Mouse (Mus musculus) layer of hippocampus, adult 8-10 months (tissue): ENCODE data around the gene Nelfa. TPM values are rescaled to one million over a fixed set of nuclear protein-coding genes. Genes with fewer than 3 reads are reported as not detected.
A peak's percentile ranks its signal among the peaks of the same experiment; 100 is the strongest.
"Not testable (repeated sequence)": the region's sequence is repeated elsewhere in the genome, so short reads cannot be mapped to it uniquely, and the experiment has no call there.

Experiments
- DNase-seq, 2 experiments: peaks; one replicate each; pipeline ENCODE4 v3.0.0; 2022; ENCODE audit warnings: low spot score in 2 of 2
- total RNA-seq, 4 experiments: library from RNA; stranded (reverse); gene quantifications; 2 replicates each; pipeline ENCODE4 v1.2.4; 2022

The Nelfa gene
- total RNA-seq, 4 experiments from 2014 or later, result 19.3 to 22.6 (median 20.8) TPM

DNA sequence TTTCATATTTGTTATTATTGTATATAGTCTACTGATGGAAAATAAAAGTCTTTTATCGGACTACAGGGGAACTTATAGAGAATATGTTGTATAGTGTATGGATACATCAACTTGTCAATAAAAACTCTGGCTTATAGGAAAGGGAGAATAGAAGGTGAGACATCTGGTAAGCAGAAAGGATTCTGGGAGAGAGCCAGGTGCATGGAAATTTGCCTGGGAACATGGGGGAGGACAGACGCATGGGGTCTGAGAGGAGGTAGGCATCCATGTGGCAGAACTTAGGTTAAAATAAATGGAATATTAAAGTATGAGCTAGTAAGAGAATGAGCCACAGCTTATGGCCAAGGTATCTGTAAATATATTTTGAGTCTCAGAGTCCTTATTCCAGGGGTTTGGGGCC lies 16.2 kb downstream of the Nelfa start:
- no peak for DNase-seq

DNA sequence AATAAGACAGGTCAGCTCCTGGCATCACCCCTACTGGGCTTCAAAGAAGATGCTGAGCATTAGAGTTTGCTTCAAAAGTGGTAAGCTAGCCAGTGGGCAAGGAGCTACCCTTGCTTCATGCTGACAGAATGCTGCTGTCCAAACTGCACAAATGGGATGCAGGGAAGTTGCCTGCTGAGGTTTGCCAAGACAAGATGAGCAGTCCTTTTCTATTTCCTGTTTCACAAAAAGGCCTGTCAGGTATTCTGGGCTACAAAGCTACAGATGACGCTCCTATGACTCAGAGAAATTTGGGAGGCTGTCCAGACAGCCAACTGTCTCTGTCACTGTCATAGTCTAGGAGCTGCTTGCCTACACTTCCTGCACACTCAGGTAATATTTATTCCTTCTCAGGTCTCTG lies 16.7 kb downstream of the Nelfa start:
- peak in 1 of 2 experiments; percentile 23 for DNase-seq

DNA sequence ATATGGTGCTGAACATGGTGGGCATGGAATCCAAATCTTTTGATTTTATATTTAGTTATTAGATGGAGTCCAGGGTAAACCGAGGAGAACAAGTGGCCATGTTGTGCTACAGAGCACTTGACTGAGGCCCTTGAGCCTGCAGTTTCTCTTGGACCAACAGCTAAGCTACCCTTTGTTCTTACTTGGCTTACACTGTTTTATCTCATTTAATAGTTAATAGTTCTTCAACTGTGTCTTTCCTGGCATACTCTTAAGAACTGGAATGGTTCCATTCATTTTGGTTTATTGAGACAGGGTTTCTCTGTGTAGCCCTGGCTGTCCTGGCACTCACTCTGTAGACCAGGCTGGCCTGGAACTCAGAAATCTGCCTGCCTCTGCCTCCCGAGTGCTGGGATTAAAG lies 19.6 kb downstream of the Nelfa start:
- not testable (repeated sequence) for DNase-seq

DNA sequence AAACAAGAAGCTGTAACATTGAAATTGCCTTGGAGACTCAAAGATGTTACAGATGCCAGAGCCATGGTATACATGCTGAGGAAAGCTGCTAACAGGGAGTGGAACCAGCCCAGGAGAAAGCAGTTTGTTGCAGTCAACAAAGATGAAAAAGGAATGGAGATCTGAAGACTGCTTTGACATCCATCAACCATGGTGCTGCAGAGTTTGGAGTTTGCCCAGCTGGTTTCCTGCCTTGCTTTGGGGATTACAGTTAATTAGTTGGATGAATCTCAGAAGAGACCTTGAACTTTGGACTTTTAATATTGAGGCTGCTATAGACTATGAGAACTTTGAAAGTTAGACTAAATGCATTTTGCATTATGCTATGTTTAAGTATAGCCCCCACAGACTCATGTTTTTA lies 21.2 kb downstream of the Nelfa start:
- peak in 1 of 2 experiments; percentile 0 for DNase-seq

DNA sequence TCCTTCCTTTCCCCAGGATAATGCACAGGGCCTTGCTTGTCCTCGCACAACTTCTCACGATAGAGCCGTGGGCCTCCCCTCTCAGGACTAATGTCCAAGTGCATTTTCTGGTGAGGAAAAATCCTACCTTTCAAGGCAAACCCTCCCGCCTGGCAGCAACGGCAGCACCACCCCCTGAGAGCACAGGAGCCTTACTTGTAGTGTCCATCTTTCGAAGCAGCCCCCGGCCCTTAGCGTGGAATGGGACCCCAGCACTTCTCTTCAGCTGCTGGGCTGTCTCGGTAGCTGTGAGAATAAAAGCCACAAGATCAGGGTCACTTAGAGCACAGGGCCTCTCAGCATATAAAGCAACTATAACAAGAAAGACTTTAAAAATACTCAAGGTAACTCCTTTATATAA lies 33.0 kb downstream of the Nelfa start:
- DNase-seq, result no peak

DNA sequence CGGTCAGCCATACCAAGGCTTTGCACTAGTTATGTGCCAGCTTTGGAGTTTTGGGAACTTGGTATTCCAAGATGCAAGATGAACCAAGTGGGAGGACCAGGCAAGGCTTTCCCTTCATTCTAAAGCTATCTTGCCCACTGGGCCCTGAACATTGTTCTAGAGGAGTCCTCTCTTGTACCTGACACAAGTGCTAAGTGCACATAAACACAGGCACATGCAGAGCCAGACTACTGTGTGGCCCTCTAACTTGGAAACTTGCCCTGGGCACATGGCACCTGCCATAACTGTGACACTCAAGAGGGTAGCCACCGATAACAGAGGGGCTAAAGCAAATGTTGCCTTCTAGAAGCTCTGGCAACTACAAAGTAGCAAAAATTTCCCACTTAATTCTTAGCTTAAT lies 33.5 kb downstream of the Nelfa start:
- DNase-seq, result no peak

DNA sequence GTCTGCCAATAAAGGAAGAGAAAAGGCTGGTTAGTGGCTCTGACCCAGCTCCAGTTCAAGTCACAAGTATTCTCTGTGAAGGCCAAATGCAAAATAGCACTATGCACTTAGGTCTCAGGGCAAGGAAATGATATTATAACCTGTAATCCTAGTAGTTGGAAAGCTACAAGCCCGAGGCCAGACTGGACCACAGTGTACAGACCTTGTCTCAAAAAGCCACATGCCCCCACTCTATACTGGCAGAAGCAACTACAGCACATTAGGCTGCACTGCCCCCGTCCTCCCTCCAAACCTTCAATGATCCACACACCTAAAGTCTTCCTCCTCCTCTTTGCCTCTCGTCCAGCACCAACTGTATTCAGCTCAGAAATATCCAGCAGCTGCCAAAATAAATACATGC lies 34.9 kb downstream of the Nelfa start:
- DNase-seq, result no peak

DNA sequence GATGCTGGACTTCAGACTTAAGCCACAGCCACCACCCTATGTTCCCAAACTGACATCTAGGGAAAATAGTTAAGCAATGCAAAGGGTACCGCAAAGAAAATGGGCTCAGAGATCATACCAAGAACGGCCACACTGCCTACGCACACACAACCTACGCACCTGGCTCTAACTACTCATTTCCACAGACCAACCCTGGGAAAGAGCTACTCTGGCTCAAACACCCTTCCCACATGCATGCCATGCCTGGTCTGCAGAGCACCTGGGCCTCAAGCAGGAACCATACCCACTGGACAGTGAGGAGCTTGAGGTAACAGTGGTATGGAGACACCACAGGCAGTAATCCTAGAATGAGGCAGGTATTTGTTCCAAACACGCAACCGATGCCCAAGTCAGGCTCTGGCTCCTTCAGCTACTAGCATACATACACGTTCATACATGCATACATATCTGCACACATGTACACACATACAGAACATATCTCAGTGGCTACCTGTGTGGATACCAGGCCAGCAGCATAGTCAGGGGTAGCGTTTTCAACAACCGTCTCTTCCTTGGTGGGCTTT lies 35.4 kb downstream of the Nelfa start:
- DNase-seq, result no peak

DNA sequence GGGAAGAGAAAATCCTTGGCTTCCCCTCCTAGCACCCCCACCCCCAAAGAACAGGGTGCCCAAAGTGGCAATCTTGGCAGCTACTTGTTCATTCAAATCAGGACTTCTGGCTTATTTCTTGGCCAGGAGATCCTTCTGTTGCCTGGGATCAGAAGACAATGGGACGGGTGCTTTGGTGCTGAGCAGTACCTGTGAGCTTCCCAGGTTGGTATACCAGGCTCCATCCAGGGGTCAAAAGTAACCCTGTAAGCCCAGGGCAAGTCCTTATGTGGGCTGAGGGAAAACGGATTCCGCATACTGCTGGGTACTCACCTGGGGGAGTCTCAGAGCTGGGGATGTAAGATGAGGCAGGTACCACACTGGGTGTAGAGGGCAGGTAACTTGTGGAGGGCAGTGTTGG lies 36.1 kb downstream of the Nelfa start:
- no peak for DNase-seq

DNA sequence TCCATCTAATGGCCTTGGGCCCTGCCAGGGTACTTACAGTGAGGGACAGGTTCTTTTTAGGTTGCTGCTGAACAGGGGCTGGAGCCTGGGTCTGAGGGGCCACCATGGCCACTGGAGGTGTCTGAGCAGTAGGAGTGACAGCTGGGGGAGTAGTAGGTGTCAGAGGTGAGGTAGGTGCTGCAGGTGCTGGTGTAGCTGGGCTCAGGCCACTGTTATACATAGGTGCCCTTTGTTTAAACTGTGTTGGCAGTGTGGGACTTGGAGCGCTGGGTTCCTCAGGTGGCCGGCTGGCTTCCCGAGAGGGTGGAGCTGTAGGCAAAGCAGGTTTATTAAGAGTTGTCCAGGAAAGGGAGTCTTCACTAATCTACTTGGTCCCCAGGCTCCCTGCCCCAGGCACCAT lies 37.0 kb downstream of the Nelfa start:
- DNase-seq, result no peak

DNA sequence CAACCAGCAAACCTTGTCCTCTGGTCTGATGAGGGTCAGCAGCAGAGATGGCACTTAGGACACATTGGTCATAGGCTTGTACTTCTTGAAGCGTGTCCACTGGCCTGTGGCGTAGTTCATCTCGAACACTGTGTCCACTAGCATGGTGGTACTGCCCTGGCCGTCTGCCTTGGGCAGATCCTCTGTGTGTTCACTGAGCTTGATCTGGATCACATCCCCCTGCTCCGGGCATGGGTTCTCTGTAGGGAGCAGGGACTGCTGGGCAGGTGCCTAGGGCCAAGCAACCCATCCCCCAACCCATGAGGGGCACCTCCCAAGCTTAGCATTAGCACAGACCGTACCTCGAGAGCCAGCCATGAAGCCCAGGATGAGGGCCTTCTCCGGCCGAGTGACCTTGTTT lies 37.5 kb downstream of the Nelfa start:
- DNase-seq, result no peak

DNA sequence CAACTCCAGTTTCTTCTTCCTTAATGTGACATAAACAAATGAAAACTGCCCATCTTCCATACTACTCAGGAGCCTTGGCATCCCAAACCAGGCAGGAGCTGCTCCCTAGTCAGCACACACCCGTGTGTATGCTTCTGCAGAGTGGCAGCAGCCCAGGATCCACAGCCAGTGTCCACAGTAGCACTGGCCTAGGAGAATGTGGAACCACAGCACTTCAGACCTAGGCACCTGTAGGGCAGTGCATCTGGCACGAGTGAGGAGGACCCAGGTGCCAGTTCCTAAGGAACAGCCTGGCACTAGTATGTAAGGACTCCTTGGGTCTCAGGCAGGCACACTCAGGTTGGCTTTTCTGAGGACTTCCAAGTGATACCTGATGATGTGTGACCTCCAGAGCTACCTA lies 39.1 kb downstream of the Nelfa start:
- no peak for DNase-seq

DNA sequence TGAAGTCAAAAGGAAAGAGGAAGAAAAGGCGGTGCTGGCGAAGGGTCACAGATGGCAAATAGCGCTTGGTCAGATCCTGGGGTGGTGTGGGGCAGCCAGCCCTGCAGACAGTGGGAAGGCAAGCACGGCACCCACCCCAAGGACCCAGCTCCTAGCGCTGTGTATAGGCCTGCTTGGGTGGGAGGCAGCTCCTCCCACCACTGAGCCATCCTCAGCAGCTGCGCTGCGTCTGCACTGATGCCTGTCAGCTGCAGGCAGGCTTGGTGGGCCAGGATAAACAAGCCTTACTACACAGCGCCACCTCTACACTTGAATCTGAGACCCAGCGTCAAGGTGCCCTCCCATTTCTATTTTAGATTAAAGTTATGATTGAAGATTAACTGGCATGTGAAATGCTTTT lies 41.1 kb downstream of the Nelfa start:
- DNase-seq, result no peak

DNA sequence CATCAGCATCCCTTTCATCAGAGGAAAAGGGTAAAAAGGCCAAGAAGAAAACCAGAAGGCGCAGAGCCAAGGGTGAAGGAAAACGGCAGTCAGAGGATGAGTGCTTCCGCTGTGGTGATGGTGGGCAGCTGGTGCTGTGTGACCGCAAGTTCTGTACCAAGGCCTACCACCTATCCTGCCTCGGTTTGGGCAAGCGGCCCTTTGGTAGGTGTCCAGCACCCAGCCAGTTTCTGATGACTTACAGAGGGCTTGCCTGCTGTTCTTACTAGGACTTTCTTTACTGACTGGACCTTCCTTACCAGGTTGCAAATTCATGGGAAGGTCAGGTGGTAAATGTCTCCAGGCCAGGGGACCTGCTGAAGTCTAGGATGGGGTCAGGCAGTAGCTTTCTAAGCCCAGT lies 42.8 kb downstream of the Nelfa start:
- DNase-seq, result no peak

DNA sequence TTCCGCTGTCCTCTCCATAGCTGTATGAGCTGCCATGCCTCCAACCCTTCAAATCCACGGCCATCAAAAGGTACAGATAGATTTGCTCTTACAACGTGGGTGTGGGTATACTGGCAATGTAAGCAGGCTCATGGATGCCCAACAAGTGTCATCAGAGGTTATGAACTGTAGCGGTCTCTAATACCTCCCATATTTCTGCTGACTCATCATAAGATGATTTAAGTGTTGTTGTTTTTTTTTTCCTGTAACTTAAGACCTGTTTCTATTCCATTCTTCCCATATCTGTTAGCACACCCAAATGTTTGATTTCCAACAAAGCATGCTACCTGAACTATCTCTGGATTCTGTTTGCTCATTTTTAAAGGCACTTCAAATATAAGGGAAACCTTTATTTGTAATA lies 55.1 kb downstream of the Nelfa start:
- no peak for DNase-seq

DNA sequence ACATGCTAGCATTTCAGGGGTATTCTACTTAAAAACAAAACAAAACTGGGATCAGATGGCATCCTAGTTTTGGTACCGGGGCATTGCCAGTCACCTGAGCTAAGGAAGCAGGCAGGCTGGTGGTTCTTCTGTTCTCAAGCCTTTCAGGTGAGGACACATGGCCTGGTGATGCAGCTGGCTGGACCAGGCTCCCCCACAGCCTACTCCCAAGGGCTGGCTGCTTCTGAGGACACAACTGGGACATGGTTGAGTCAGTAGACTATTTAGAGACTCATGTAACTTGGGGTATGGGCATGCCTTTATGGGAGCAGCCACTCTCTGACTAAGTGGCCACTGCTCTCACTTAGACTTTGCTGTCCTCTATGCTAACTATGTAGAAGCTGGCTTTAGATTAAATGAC lies 60.7 kb downstream of the Nelfa start:
- DNase-seq, result no peak

DNA sequence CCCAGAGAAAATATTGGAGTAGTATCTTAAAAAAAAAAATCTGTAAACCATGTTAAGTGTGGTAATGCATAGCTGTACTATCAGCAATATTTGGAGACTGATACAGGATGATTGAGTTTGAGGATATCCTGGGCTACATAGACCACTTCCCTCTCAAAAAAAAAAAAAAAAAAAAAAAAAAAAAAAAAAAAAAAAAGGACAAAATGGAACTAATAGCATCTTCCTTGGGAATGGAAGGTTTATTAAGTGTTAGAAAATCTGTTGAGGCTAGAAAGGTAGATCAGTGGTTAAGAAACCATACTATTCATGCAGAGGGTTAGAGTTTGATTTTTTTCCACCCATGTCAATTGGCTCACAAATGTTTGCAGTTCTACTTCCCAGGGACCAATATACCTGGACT lies 78.5 kb downstream of the Nelfa start:
- DNase-seq, result no peak

DNA sequence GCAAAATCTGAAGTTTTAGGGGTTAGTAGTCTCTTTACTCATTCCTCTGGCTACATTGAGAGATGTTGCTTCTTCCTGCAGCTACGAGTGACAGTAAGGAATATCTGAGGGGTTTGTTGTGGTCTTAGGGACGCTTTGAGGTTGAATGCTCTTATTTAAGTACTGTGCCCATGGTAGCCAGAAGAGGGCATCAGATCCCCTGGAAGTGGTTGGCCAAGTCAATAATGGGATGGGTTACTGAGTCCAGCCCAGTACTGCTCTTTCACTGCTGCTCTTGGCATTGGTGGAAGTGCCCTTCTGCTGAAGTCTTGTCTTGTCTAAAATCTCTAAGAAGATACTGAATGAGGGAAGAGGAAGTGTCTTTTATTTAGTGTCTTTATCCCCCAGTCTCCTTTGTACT lies 82.2 kb downstream of the Nelfa start:
- DNase-seq, result no peak

DNA sequence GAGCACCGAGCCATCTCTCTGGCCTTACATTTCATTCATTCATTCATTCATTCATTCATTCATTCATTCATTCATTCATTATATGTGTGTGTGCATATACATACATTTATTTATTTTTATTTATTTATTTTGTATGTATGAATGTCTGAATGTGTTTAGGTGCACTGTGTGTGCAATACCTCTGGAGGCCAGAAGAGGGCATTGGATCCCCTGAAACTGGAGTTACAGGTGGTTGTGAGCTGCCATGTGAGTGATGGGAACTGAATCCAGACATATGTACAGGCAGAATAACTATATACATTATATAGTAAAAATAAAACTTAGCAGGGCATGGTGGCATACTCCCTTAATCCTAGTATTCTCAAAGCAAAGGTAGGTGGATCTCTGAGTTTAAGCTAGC lies 83.1 kb downstream of the Nelfa start:
- no peak for DNase-seq

DNA sequence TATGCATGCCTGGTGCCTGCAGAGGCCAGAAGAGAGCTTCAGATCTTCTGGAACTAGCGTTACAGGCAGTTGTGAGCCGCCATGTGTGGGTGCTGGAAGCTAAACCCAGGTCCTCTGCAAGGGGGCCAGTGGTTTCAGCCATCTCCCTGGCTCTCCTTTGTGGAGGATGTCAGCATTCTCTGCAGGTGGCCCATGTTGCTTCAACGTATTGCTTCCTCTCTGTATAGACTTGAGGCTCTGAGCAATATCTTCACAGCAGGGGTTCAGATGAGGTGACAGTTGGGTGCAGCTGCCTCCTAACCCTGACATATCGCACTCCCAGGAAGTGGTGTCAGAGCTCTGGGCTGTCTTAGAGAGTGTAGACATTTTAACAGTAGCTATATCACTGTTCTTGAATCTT lies 84.7 kb downstream of the Nelfa start:
- no peak for DNase-seq
